ENCODE assay signal across 8 mouse cellular contexts in the genomic region with DNA sequence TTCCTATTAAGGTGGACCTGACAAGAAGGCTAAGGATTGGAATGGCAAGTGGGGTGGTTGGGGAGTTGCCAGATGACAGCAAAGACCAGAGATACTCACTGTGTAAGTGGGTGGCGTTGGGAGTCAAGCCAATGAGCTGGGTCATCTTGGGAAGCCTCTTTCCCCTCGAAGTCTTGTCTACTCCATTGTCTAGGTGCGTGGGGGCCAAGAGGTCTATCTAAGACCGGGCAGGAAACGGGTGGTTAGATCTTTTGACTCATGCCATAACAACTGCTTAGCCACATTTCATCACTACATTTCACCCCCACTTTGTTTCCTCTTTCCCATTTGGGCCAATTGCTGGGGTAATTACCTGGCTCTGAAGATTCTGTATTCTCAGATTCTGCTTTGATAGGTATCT. TPM values are rescaled to one million over a fixed set of nuclear protein-coding genes. Genes with fewer than 3 reads are reported as not detected.
DNase-seq lines count a peak whose midpoint lies in the region; ATAC-seq lines count a peak whose summit lies in the region.

No protein-coding gene starts in this region.

- DNase-seq in 416B (ENCODE audit: low read depth) (peak; percentile 88), MEL-GATA-1-ER (ENCODE audit: extremely low read depth, low read depth) (peak; percentile 63)
- no peak for DNase-seq in cerebellum, postnatal 36 days
- DNase-seq in frontal cortex, postnatal 25 days (ENCODE audit: low spot score in 2 of 2) = no peak

- H3K4me2 ChIP-seq in forebrain, embryonic 15.5 days (replicated peaks) = peak overlapping the region; percentile 92; the same call in 1 of the 2 replicates
- H3K4me2 ChIP-seq in intestine, embryonic 16.5 days (ENCODE audit: low read depth, low read length) = peak overlapping the region; percentile 87
- H3K4me2 ChIP-seq in lung, embryonic 16.5 days (ENCODE audit: low read depth, low read length) = peak overlapping the region; percentile 87
- peak overlapping the region; percentile 81 for H3K4me2 ChIP-seq in stomach, embryonic 15.5 days

- no peak overlapping the region for H3K9ac ChIP-seq in forebrain, embryonic 15.5 days (replicated peaks)
- peak overlapping the region; percentile 75 for H3K9ac ChIP-seq in intestine, embryonic 16.5 days (ENCODE audit: low read depth, low read length)
- H3K9ac ChIP-seq in lung, embryonic 16.5 days (ENCODE audit: low read length) = peak overlapping the region; percentile 72
- no peak overlapping the region for H3K9ac ChIP-seq in stomach, embryonic 15.5 days

- no peaks in the 10 kb centered on the region for H3K36me3 ChIP-seq in forebrain, embryonic 15.5 days
- peaks cover 8% of the 10 kb centered on the region; the same call in 1 of the 2 replicates for H3K36me3 ChIP-seq in intestine, embryonic 16.5 days (ENCODE audit: control insufficient read depth, insufficient read depth, low read length)
- peaks cover 5% of the 10 kb centered on the region for H3K36me3 ChIP-seq in lung, embryonic 16.5 days (ENCODE audit: control insufficient read depth, insufficient read depth, low read length)
- 0 out of 2 replicates have a peak, but pooled peaks cover 3% of the 10 kb centered on the region for H3K36me3 ChIP-seq in stomach, embryonic 15.5 days

- no peak for ATAC-seq in forebrain, embryonic 15.5 days (replicated peaks)
- no peak for ATAC-seq in intestine, embryonic 16.5 days
- ATAC-seq in lung, embryonic 16.5 days (ENCODE audit: low read depth) = no peak
- ATAC-seq in stomach, embryonic 15.5 days (ENCODE audit: insufficient read depth, low FRiP score, low read depth) = no peak

- peak overlapping the region; percentile 47 for H3K4me3 ChIP-seq in forebrain, embryonic 15.5 days
- H3K4me3 ChIP-seq in intestine, embryonic 16.5 days (ENCODE audit: low read length) = peak overlapping the region; percentile 61
- H3K4me3 ChIP-seq in lung, embryonic 16.5 days (ENCODE audit: low read length) = peak overlapping the region; percentile 62
- H3K4me3 ChIP-seq in stomach, embryonic 15.5 days (replicated peaks) = peak overlapping the region; percentile 45

- no peaks in the 10 kb centered on the region for H3K27me3 ChIP-seq in forebrain, embryonic 15.5 days
- no peaks in the 10 kb centered on the region for H3K27me3 ChIP-seq in intestine, embryonic 16.5 days (replicated peaks; ENCODE audit: control insufficient read depth, insufficient read depth, low read length)
- no peaks in the 10 kb centered on the region for H3K27me3 ChIP-seq in lung, embryonic 16.5 days (ENCODE audit: control insufficient read depth, insufficient read depth, low read depth, low read length)
- no peaks in the 10 kb centered on the region for H3K27me3 ChIP-seq in stomach, embryonic 15.5 days (replicated peaks)

- peak overlapping the region; percentile 45; the same call in 1 of the 2 replicates for H3K27ac ChIP-seq in forebrain, embryonic 15.5 days (replicated peaks)
- H3K27ac ChIP-seq in intestine, embryonic 16.5 days (ENCODE audit: low read length) = peak overlapping the region; percentile 87
- H3K27ac ChIP-seq in lung, embryonic 16.5 days (ENCODE audit: low read length) = peak overlapping the region; percentile 94
- peak overlapping the region; percentile 87; the same call in 1 of the 2 replicates for H3K27ac ChIP-seq in stomach, embryonic 15.5 days

- no peaks in the 10 kb centered on the region for H3K9me3 ChIP-seq in forebrain, embryonic 15.5 days
- H3K9me3 ChIP-seq in intestine, embryonic 16.5 days (ENCODE audit: control insufficient read depth, low read length) = no peaks in the 10 kb centered on the region
- H3K9me3 ChIP-seq in lung, embryonic 16.5 days (ENCODE audit: control insufficient read depth, low read length) = no peaks in the 10 kb centered on the region
- H3K9me3 ChIP-seq in stomach, embryonic 15.5 days = no peaks in the 10 kb centered on the region

- WGBS in forebrain, embryonic 15.5 days = 95% methylated on average over 5 of the region's 5 CpGs
- 81% methylated on average over 5 of the region's 5 CpGs for WGBS in intestine, embryonic 16.5 days
- 53% methylated on average over 5 of the region's 5 CpGs for WGBS in lung, embryonic 16.5 days
- WGBS in stomach, embryonic 15.5 days = 85% methylated on average over 5 of the region's 5 CpGs

- peaks cover 34% of the 10 kb centered on the region for H3K4me1 ChIP-seq in forebrain, embryonic 15.5 days
- H3K4me1 ChIP-seq in intestine, embryonic 16.5 days (ENCODE audit: control insufficient read depth, insufficient read depth, low read length) = peaks cover 44% of the 10 kb centered on the region
- H3K4me1 ChIP-seq in lung, embryonic 16.5 days (replicated peaks; ENCODE audit: control insufficient read depth, insufficient read depth, low read length) = peaks cover 44% of the 10 kb centered on the region
- peaks cover 35% of the 10 kb centered on the region for H3K4me1 ChIP-seq in stomach, embryonic 15.5 days

RNA-seq across cellular contexts. Expression of a gene that starts 1.2 kb away (rescaled TPM):
- polyA plus RNA-seq in forebrain, embryonic 15.5 days (2015; fragmentation: Nextera tagmentation; extraction: Ambion mirVana) = 12.8 and 14.0 TPM in 2 replicates
- polyA plus RNA-seq in intestine, embryonic 16.5 days (2015; fragmentation: Nextera tagmentation; extraction: Ambion mirVana) = 22.4 and 24.5 TPM in 2 replicates
- polyA plus RNA-seq in lung, embryonic 16.5 days (2015; fragmentation: Nextera tagmentation; extraction: Ambion mirVana) = 46.1 and 48.3 TPM in 2 replicates
- polyA plus RNA-seq in stomach, embryonic 15.5 days (2015; fragmentation: Nextera tagmentation; extraction: Ambion mirVana) = 22.6 and 24.7 TPM in 2 replicates

RNA-seq across cellular contexts. Expression of a gene that starts 20.1 kb away (rescaled TPM):
- 452 and 485 TPM in 2 replicates for polyA plus RNA-seq in forebrain, embryonic 15.5 days (2015; fragmentation: Nextera tagmentation; extraction: Ambion mirVana)
- polyA plus RNA-seq in intestine, embryonic 16.5 days (2015; fragmentation: Nextera tagmentation; extraction: Ambion mirVana) = 193 and 220 TPM in 2 replicates
- 279 and 289 TPM in 2 replicates for polyA plus RNA-seq in lung, embryonic 16.5 days (2015; fragmentation: Nextera tagmentation; extraction: Ambion mirVana)
- 249 and 270 TPM in 2 replicates for polyA plus RNA-seq in stomach, embryonic 15.5 days (2015; fragmentation: Nextera tagmentation; extraction: Ambion mirVana)

RNA-seq across cellular contexts. Expression of a gene that starts 29.9 kb away (rescaled TPM):
- 41.4 and 42.5 TPM in 2 replicates for polyA plus RNA-seq in forebrain, embryonic 15.5 days (2015; fragmentation: Nextera tagmentation; extraction: Ambion mirVana)
- 22.7 and 23.5 TPM in 2 replicates for polyA plus RNA-seq in intestine, embryonic 16.5 days (2015; fragmentation: Nextera tagmentation; extraction: Ambion mirVana)
- polyA plus RNA-seq in lung, embryonic 16.5 days (2015; fragmentation: Nextera tagmentation; extraction: Ambion mirVana) = 78.8 and 89.6 TPM in 2 replicates
- 31.4 and 31.5 TPM in 2 replicates for polyA plus RNA-seq in stomach, embryonic 15.5 days (2015; fragmentation: Nextera tagmentation; extraction: Ambion mirVana)

RNA-seq across cellular contexts. Expression of a gene that starts 43.9 kb away (rescaled TPM):
- polyA plus RNA-seq in forebrain, embryonic 15.5 days (2015; fragmentation: Nextera tagmentation; extraction: Ambion mirVana) = 612 and 676 TPM in 2 replicates
- polyA plus RNA-seq in intestine, embryonic 16.5 days (2015; fragmentation: Nextera tagmentation; extraction: Ambion mirVana) = 838 and 894 TPM in 2 replicates
- polyA plus RNA-seq in lung, embryonic 16.5 days (2015; fragmentation: Nextera tagmentation; extraction: Ambion mirVana) = 929 and 1,039 TPM in 2 replicates
- 888 and 917 TPM in 2 replicates for polyA plus RNA-seq in stomach, embryonic 15.5 days (2015; fragmentation: Nextera tagmentation; extraction: Ambion mirVana)

RNA-seq across cellular contexts. Expression of a gene that starts 43.9 kb away (rescaled TPM):
- 417 and 444 TPM in 2 replicates for polyA plus RNA-seq in forebrain, embryonic 15.5 days (2015; fragmentation: Nextera tagmentation; extraction: Ambion mirVana)
- polyA plus RNA-seq in intestine, embryonic 16.5 days (2015; fragmentation: Nextera tagmentation; extraction: Ambion mirVana) = 533 and 550 TPM in 2 replicates
- 482 and 489 TPM in 2 replicates for polyA plus RNA-seq in lung, embryonic 16.5 days (2015; fragmentation: Nextera tagmentation; extraction: Ambion mirVana)
- polyA plus RNA-seq in stomach, embryonic 15.5 days (2015; fragmentation: Nextera tagmentation; extraction: Ambion mirVana) = 459 and 493 TPM in 2 replicates

Comparison
In these comparisons a context has a peak if more than half of its experiments do, and no peak if none do; other contexts are left out.
1. DNase-seq: peak in 416B (single experiment) and MEL-GATA-1-ER (single experiment); none in cerebellum, postnatal 36 days (0 of 2) and frontal cortex, postnatal 25 days (0 of 2).
2. H3K9ac ChIP-seq: peak in intestine, embryonic 16.5 days (single experiment) and lung, embryonic 16.5 days (single experiment); none in forebrain, embryonic 15.5 days (single experiment) and stomach, embryonic 15.5 days (single experiment).
3. Peak in every context shown above with its lines, with median percentiles within 50 percentile points of each other: H3K27ac ChIP-seq, H3K4me2 ChIP-seq and H3K4me3 ChIP-seq.